Mouse (Mus musculus): ENCODE data around the gene Dync1h1.
"Not testable (repeated sequence)": the region's sequence is repeated elsewhere in the genome, so short reads cannot be mapped to it uniquely, and the experiment has no call there.

Gene Dync1h1

GRCm38 (mm10) chr12:110689919-110690643 is 88.8 kb downstream of the Dync1h1 start:
- in situ Hi-C loops (cut with MboI, MseI): no loop called here

GRCm38 (mm10) chr12:110693378-110693777 is 92.1 kb downstream of the Dync1h1 start:
- in situ Hi-C loops (cut with MboI, MseI): not testable (repeated sequence)

GRCm38 (mm10) chr12:110695676-110696171 is 94.5 kb downstream of the Dync1h1 start:
- in situ Hi-C loops (cut with MboI, MseI): no loop called here

- in situ Hi-C loops (cut with MboI, MseI): no loop called here
These were observed 95.1 kb downstream of the Dync1h1 start for GRCm38 (mm10) chr12:110696173-110696974.

GRCm38 (mm10) chr12:110696975-110697400 is 95.7 kb downstream of the Dync1h1 start:
- in situ Hi-C loops (cut with MboI, MseI): no loop called here

- in situ Hi-C loops (cut with MboI, MseI): no loop called here
These were observed 96.2 kb downstream of the Dync1h1 start for GRCm38 (mm10) chr12:110697457-110697856.

- in situ Hi-C loops (cut with MboI, MseI): no loop called here
These were observed 96.8 kb downstream of the Dync1h1 start for GRCm38 (mm10) chr12:110698080-110698479.

GRCm38 (mm10) chr12:110698523-110699170 is 97.4 kb downstream of the Dync1h1 start:
- in situ Hi-C loops (cut with MboI, MseI): no loop called here

- in situ Hi-C loops (cut with MboI, MseI): no loop called here
These were observed 97.9 kb downstream of the Dync1h1 start for GRCm38 (mm10) chr12:110699171-110699547.

GRCm38 (mm10) chr12:110700730-110701129 is 99.5 kb downstream of the Dync1h1 start:
- in situ Hi-C loops (cut with MboI, MseI): loop anchor here (10.0 to 25.0 kb wide), 2 partner anchors 837 to 1884 kb away; partner anchors contain the start of genes Eif5 (in 1 of the 2) and Inf2 (in 1 of the 2)

GRCm38 (mm10) chr12:110701363-110701762 is 100.1 kb downstream of the Dync1h1 start:
- in situ Hi-C loops (cut with MboI, MseI): loop anchor here (10.0 to 25.0 kb wide), 2 partner anchors 836 to 1883 kb away; partner anchors contain the start of genes Eif5 (in 1 of the 2) and Inf2 (in 1 of the 2)

- in situ Hi-C loops (cut with MboI, MseI): loop anchor here (10.0 to 25.0 kb wide), 2 partner anchors 835 to 1882 kb away; partner anchors contain the start of genes Eif5 (in 1 of the 2) and Inf2 (in 1 of the 2)
These were observed 101.3 kb downstream of the Dync1h1 start, which contains the start of gene Hsp90aa1 for GRCm38 (mm10) chr12:110702556-110702955. Gene Hsp90aa1, minus strand, starts transcription at chr12:110702728.

GRCm38 (mm10) chr12:110703008-110703471 is 101.8 kb downstream of the Dync1h1 start:
- in situ Hi-C loops (cut with MboI, MseI): loop anchor here (10.0 to 25.0 kb wide), 2 partner anchors 834 to 1882 kb away; partner anchors contain the start of genes Eif5 (in 1 of the 2) and Inf2 (in 1 of the 2)

GRCm38 (mm10) chr12:110703682-110704081 is 102.4 kb downstream of the Dync1h1 start:
- in situ Hi-C loops (cut with MboI, MseI): loop anchor here (10.0 to 25.0 kb wide), 2 partner anchors 834 to 1881 kb away; partner anchors contain the start of genes Eif5 (in 1 of the 2) and Inf2 (in 1 of the 2)

GRCm38 (mm10) chr12:110705419-110705818 is 104.2 kb downstream of the Dync1h1 start:
- in situ Hi-C loops (cut with MboI, MseI): loop anchor here (5.0 to 25.0 kb wide), 3 partner anchors 127 to 1879 kb away; partner anchors contain the start of genes Eif5 (in 1 of the 2) and Inf2 (in 1 of the 2)

- in situ Hi-C loops (cut with MboI, MseI): loop anchor here (5.0 to 25.0 kb wide), 3 partner anchors 126 to 1878 kb away; partner anchors contain the start of genes Eif5 (in 1 of the 2) and Inf2 (in 1 of the 2)
These were observed 105.3 kb downstream of the Dync1h1 start for GRCm38 (mm10) chr12:110706337-110707231.

- in situ Hi-C loops (cut with MboI, MseI): loop anchor here (5.0 to 25.0 kb wide), 3 partner anchors 125 to 1877 kb away; partner anchors contain the start of genes Eif5 (in 1 of the 2) and Inf2 (in 1 of the 2)
These were observed 106.2 kb downstream of the Dync1h1 start for GRCm38 (mm10) chr12:110707451-110707850.

- in situ Hi-C loops (cut with MboI, MseI): loop anchor here (5.0 to 25.0 kb wide), 3 partner anchors 64 to 826 kb away; partner anchors contain the start of gene Eif5 (in 1 of the 2)
These were observed 110.0 kb downstream of the Dync1h1 start for GRCm38 (mm10) chr12:110711270-110711669.

- in situ Hi-C loops (cut with MboI, MseI): loop anchor here (5.0 to 25.0 kb wide), 3 partner anchors 61 to 824 kb away; partner anchors contain the start of gene Eif5 (in 1 of the 2)
These were observed 112.5 kb downstream of the Dync1h1 start for GRCm38 (mm10) chr12:110713784-110714183.

Data from T-helper 17 cell (primary cell).